Mouse (Mus musculus) MEL (cell line): ENCODE data around the gene Ryr1. TPM values are rescaled to one million over a fixed set of nuclear protein-coding genes. Genes with fewer than 3 reads are reported as not detected.

Experiments used
- DNase-seq: peaks from one replicate; pipeline ENCODE4 v3.0.0; 2011; ENCODE audit warnings: low read depth, low spot score
- H3K27ac ChIP-seq: 2 replicates; pipeline ENCODE4 v1.5.1; 2012; ENCODE audit warnings: low read depth, mild to moderate bottlenecking, control low read depth, low read length, moderate library complexity; ENCODE audit not compliant: control insufficient read depth
- H3K27me3 ChIP-seq, 2 experiments: fragments of 150-350 bp in 1 of 2; sonication (generic) in 1 of 2; 2 replicates each; pipeline ENCODE4 v1.6.1; 2012; ENCODE audit warnings: low read length in 2 of 2, mild to moderate bottlenecking in 2 of 2, improper control_type of control experiment in 1 of 2, moderate library complexity in 1 of 2; ENCODE audit not compliant: insufficient read depth in 2 of 2, control insufficient read depth in 1 of 2
- H3K36me3 ChIP-seq, 2 experiments: 2 replicates each; pipeline ENCODE4 v1.6.1; 2012 to 2014; ENCODE audit warnings: low read length in 2 of 2, improper control_type of control experiment in 1 of 2, inconsistent platforms in 1 of 2, mild to moderate bottlenecking in 1 of 2; ENCODE audit not compliant: insufficient read depth in 2 of 2, control insufficient read depth in 1 of 2
- H3K4me1 ChIP-seq, 2 experiments: fragments of 150-350 bp in 1 of 2; sonication (generic) in 1 of 2; 2 replicates each; pipeline ENCODE4 v1.6.1; 2012; ENCODE audit warnings: low read length in 2 of 2, improper control_type of control experiment in 1 of 2, mild to moderate bottlenecking in 1 of 2; ENCODE audit not compliant: insufficient read depth in 2 of 2, control insufficient read depth in 1 of 2
- H3K4me3 ChIP-seq, 2 experiments: fragments of 150-350 bp in 1 of 2; sonication (generic) in 1 of 2; 2 replicates each; pipeline ENCODE4 v1.5.1; 2012; ENCODE audit warnings: low read depth in 2 of 2, low read length in 2 of 2, mild to moderate bottlenecking in 2 of 2, moderate library complexity in 2 of 2, control low read depth in 1 of 2, improper control_type of control experiment in 1 of 2; ENCODE audit not compliant: control insufficient read depth in 1 of 2, insufficient read depth in 1 of 2
- H3K79me2 ChIP-seq: 2 replicates; pipeline ENCODE4 v1.6.1; 2012; ENCODE audit warnings: mild to moderate bottlenecking, low read length, moderate library complexity; ENCODE audit not compliant: control insufficient read depth, poor library complexity, insufficient read depth
- H3K9ac ChIP-seq: 2 replicates; pipeline ENCODE4 v1.6.1; 2012; ENCODE audit warnings: low read depth, mild to moderate bottlenecking, control low read depth, low read length, moderate library complexity; ENCODE audit not compliant: control insufficient read depth, poor library complexity, severe bottlenecking
- H3K9me3 ChIP-seq: fragments of 150-350 bp; sonication (generic); replicated peaks from 2 replicates; pipeline ENCODE4 v1.6.1; 2012; ENCODE audit warnings: mild to moderate bottlenecking, low read length, improper control_type of control experiment, moderate library complexity; ENCODE audit not compliant: insufficient read depth
- CHD2 ChIP-seq: IDR thresholded peaks from 2 replicates; pipeline ENCODE4 v1.6.1; 2011; ENCODE audit warnings: low read length, improper control_type of control experiment
- ELF1 ChIP-seq: IDR thresholded peaks from 2 replicates; pipeline ENCODE4 v1.6.1; 2014; ENCODE audit warnings: low read depth, mild to moderate bottlenecking, inconsistent platforms, low read length, improper control_type of control experiment, moderate library complexity
- EP300 ChIP-seq, 2 experiments: IDR thresholded peaks; 2 replicates each; pipeline ENCODE4 v1.6.1; 2011; ENCODE audit warnings: improper control_type of control experiment in 2 of 2, low read length in 2 of 2, low read depth in 1 of 2, mild to moderate bottlenecking in 1 of 2
- ETS1 ChIP-seq: IDR thresholded peaks from 2 replicates; pipeline ENCODE4 v1.6.1; 2012; ENCODE audit warnings: low read depth, mild to moderate bottlenecking, inconsistent platforms, low read length, improper control_type of control experiment, moderate library complexity
- GABPA ChIP-seq: IDR thresholded peaks from 2 replicates; pipeline ENCODE4 v1.6.1; 2012; ENCODE audit warnings: low read depth, mild to moderate bottlenecking, inconsistent platforms, low read length, improper control_type of control experiment, moderate library complexity
- GATA1 ChIP-seq: IDR thresholded peaks from 2 replicates; pipeline ENCODE4 v1.6.1; 2011; ENCODE audit warnings: low read depth, low read length, improper control_type of control experiment
- JUND ChIP-seq: IDR thresholded peaks from 2 replicates; pipeline ENCODE4 v1.6.1; 2011; ENCODE audit warnings: low read depth, mild to moderate bottlenecking, improper control_type of control experiment, low read length
- KAT2A ChIP-seq: conservative IDR thresholded peaks from 2 replicates; pipeline ENCODE4 v1.6.1; 2012; ENCODE audit warnings: low read depth, low read length, improper control_type of control experiment, inconsistent platforms
- MAFK ChIP-seq: IDR thresholded peaks from 2 replicates; pipeline ENCODE4 v1.6.1; 2011; ENCODE audit warnings: low read depth, mild to moderate bottlenecking, low read length, improper control_type of control experiment, borderline replicate concordance
- MAZ ChIP-seq: IDR thresholded peaks from 2 replicates; pipeline ENCODE4 v1.6.1; 2012; ENCODE audit warnings: low read depth, mild to moderate bottlenecking, inconsistent platforms, low read length, improper control_type of control experiment
- MXI1 ChIP-seq: IDR thresholded peaks from 2 replicates; pipeline ENCODE4 v1.6.1; 2011; ENCODE audit warnings: mild to moderate bottlenecking, low read depth, low read length, improper control_type of control experiment
- MYB ChIP-seq: IDR thresholded peaks from 2 replicates; pipeline ENCODE4 v1.6.1; 2011; ENCODE audit warnings: mild to moderate bottlenecking, low read depth, low read length, improper control_type of control experiment
- POLR2AphosphoS5 ChIP-seq: IDR thresholded peaks from 2 replicates; pipeline ENCODE4 v1.6.1; 2012; ENCODE audit warnings: low read depth, borderline replicate concordance, mild to moderate bottlenecking, inconsistent platforms, low read length, moderate library complexity, mixed read lengths
- RAD21 ChIP-seq: IDR thresholded peaks from 2 replicates; pipeline ENCODE4 v1.6.1; 2011; ENCODE audit warnings: mild to moderate bottlenecking, low read depth, low read length, improper control_type of control experiment
- SIN3A ChIP-seq: IDR thresholded peaks from 2 replicates; pipeline ENCODE4 v1.6.1; 2012; ENCODE audit warnings: low read length, improper control_type of control experiment, inconsistent platforms
- SMC3 ChIP-seq: IDR thresholded peaks from 2 replicates; pipeline ENCODE4 v1.6.1; 2011; ENCODE audit warnings: low read depth, low read length, improper control_type of control experiment
- TAL1 ChIP-seq: IDR thresholded peaks from 2 replicates; pipeline ENCODE4 v1.6.1; 2012; ENCODE audit warnings: mild to moderate bottlenecking, inconsistent platforms, low read length, moderate library complexity, mixed read lengths
- UBTF ChIP-seq: IDR thresholded peaks from 2 replicates; pipeline ENCODE4 v1.6.1; 2012; ENCODE audit warnings: low read depth, mild to moderate bottlenecking, inconsistent platforms, low read length, improper control_type of control experiment, moderate library complexity, borderline replicate concordance; ENCODE audit not compliant: insufficient read depth
- USF2 ChIP-seq, 2 experiments: IDR thresholded peaks; 2 replicates each; pipeline ENCODE4 v1.6.1; 2011 to 2012; ENCODE audit warnings: improper control_type of control experiment in 2 of 2, low read length in 2 of 2, borderline replicate concordance in 1 of 2, inconsistent platforms in 1 of 2, low read depth in 1 of 2, mild to moderate bottlenecking in 1 of 2; ENCODE audit not compliant: insufficient read depth in 1 of 2
- ZKSCAN1 ChIP-seq: IDR thresholded peaks from 2 replicates; pipeline ENCODE4 v1.6.1; 2012; ENCODE audit warnings: low read depth, mild to moderate bottlenecking, inconsistent platforms, low read length, improper control_type of control experiment, moderate library complexity
- polyA plus RNA-seq, 2 experiments: library from polyadenylated mRNA; stranded (reverse) in 1 of 2; unstranded in 1 of 2; fragments of >175 nt in 1 of 2; fragments of >200 nt in 1 of 2; gene quantifications; 2 replicates each; pipeline versions ENCODE4 v1.2.1 to v1.2.4; 2012; ENCODE audit warnings: low replicate concordance in 2 of 2, low read depth in 1 of 2; ENCODE audit not compliant: insufficient read length in 2 of 2, insufficient read depth in 1 of 2, missing spikeins in 1 of 2
- total RNA-seq: library from RNA; depleted of rRNA; stranded (reverse); fragments of 300-350 nt; gene quantifications from 2 replicates; pipeline ENCODE4 v1.2.3, GENCODE M21; 2012

Gene Ryr1
- total and polyA plus RNA-seq, 3 experiments, result 0.27 to 0.54 TPM; not detected in 1

DNA sequence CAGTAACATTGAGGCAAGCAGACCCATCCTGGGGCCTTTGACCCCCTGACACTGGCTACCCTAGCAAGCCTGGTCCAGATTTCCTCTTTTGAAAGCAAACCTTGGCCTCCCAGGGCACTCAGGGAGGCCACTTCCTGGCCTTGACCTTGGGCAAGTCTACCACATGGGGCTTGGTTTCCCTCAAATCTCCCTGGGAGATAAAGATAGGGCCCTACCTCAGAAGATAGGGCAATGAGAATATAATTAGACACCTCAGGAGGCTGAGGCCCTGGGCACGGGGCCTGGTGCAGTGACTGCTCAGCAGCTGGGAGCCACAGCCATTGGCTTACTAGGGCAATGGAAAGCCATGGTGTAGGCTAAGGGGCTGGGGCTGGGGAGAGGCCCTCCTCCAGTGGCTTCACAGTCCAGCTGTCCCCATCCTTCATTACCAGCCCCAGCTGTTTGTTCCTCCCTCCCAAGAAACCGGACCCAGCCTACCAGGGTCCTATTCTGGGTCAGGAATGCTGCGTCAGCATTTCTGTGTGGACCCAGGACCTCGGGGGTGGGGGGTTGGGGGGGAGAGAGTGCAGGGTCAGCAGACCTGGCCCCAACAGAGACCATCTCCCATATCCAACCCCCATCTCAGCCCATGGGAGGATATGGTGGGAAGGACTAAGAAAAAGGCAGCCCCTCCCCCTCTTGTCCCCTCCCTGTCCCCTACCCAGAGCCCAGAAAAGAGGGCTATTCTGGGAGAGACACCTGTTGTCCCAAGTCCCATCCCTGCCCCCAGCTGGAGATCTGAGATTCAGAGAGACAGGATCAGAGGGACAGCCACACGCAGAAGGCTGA is 1.2 kb downstream of the Ryr1 start:
- Histone ChIP-seq H3K79me2 (no peaks in the 10 kb centered on the region), H3K36me3 (no peaks in the 10 kb centered on the region; a peak in 1 of 4 replicates), H3K9me3 (no peaks in the 10 kb centered on the region), H3K4me1 (peaks cover 0 to 6% of the 10 kb centered on the region in 2 experiments; a peak in 1 of 4 replicates), H3K4me3 (no peak overlapping the region), H3K27ac (no peak overlapping the region), H3K27me3 (no peaks in the 10 kb centered on the region; a peak in 1 of 4 replicates), H3K9ac (no peak overlapping the region)
- no peak for DNase-seq
- TF ChIP-seq MAFK (peak; percentile 53; the same call in 1 of the 2 replicates), UBTF (no peak), ETS1 (no peak), JUND (no peak), KAT2A (no peak), USF2 (IDR thresholded peaks at IDR 0.05; ENCODE audit: borderline replicate concordance in 1 of 2, insufficient read depth in 1 of 2, low read depth in 1 of 2, low read length in 2 of 2) (no peak)

DNA sequence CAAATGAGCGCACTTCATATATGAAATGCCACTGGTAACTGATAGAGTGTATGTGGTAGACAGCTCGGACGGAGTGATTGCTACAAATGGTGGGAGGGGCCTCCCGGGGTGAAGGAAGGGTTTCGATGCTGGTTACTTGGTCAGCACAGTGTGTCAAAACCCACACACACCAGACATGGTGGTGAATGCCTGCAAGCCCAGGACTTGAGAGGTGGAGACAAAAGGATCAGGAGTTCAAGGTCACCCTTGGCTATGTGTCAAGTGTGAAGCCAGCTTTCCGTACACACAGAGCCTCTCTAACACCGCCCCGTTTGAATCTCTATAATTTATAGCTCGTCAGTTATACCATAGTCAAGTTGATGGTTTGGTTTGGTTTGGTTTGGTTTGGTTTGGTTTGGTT is 2.2 kb downstream of the Ryr1 start:
- no peaks in the 10 kb centered on the region; a peak in 1 of 4 replicates for H3K27me3 ChIP-seq
- H3K4me1 ChIP-seq, result peaks cover 0 to 6% of the 10 kb centered on the region in 2 experiments; a peak in 1 of 4 replicates
- H3K4me3 ChIP-seq, result no peak overlapping the region
- DNase-seq, result no peak
- H3K9ac ChIP-seq, result no peak overlapping the region
- H3K27ac ChIP-seq, result no peak overlapping the region
- H3K9me3 ChIP-seq, result no peaks in the 10 kb centered on the region
- H3K36me3 ChIP-seq, result no peaks in the 10 kb centered on the region; a peak in 1 of 4 replicates
- no peaks in the 10 kb centered on the region for H3K79me2 ChIP-seq
- TF ChIP-seq UBTF (no peak), ELF1 (no peak), GABPA (no peak), ETS1 (no peak), MYB (no peak), GATA1 (no peak)

DNA sequence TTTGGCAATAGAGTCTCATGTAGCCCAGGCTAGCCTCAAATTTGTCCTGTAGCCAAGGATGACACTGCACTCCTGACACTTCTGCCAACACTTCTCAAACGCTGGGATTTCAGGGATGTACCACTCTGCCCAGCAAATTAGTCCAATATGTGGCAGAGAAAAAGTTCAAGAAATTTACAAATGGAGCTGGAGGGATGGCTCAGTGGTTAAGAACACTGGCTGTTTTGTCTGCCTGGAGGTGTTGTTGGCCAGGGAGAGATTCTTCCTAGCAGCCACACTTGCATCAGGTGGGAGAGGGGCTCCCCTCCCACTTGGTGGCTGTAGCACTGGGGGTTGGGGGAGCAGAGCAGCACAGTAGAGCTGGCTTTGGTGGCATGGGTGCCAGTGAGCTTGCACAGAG is 5.5 kb downstream of the Ryr1 start:
- Histone ChIP-seq H3K9me3 (no peaks in the 10 kb centered on the region), H3K36me3 (no peaks in the 10 kb centered on the region; a peak in 1 of 4 replicates), H3K4me3 (no peak overlapping the region), H3K79me2 (no peaks in the 10 kb centered on the region), H3K9ac (no peak overlapping the region), H3K27ac (no peak overlapping the region), H3K27me3 (no peaks in the 10 kb centered on the region; a peak in 1 of 4 replicates), H3K4me1 (peaks cover 0 to 2% of the 10 kb centered on the region in 2 experiments; a peak in 1 of 4 replicates)
- no peak for DNase-seq
- TF ChIP-seq EP300 (IDR thresholded peaks at IDR 0.05; ENCODE audit: low read depth in 1 of 2, low read length in 2 of 2) (no peak), SIN3A (no peak), RAD21 (no peak), MAFK (no peak), MAZ (no peak), POLR2AphosphoS5 (no peak), KAT2A (no peak), ELF1 (no peak), MXI1 (no peak), TAL1 (no peak), ZKSCAN1 (no peak), CHD2 (no peak), ETS1 (no peak), SMC3 (no peak), UBTF (no peak), MYB (no peak)
